Mouse (Mus musculus) cerebellum, adult 2 months (tissue): ENCODE measurements around the gene Traf1. TPM values are rescaled to one million over a fixed set of nuclear protein-coding genes. Genes with fewer than 3 reads are reported as not detected.

Source experiments
- DNase-seq, 2 experiments: peaks; one replicate each; pipeline ENCODE4 v3.0.0; 2021
- H3K27ac ChIP-seq: fragments of 200-500 bp; 2 replicates; pipeline ENCODE4 v1.5.1; 2012; ENCODE audit warnings: low read length, control low read depth, inconsistent platforms; ENCODE audit not compliant: insufficient read depth
- H3K27me3 ChIP-seq: fragments of 200-500 bp; 2 replicates; pipeline ENCODE4 v1.6.1; 2012; ENCODE audit warnings: inconsistent platforms, mild to moderate bottlenecking, low read length, moderate library complexity; ENCODE audit not compliant: control insufficient read depth, insufficient read depth
- H3K4me1 ChIP-seq: fragments of 200-500 bp; 2 replicates; pipeline ENCODE4 v1.6.1; 2011; ENCODE audit warnings: low read length; ENCODE audit not compliant: control insufficient read depth, insufficient read depth
- H3K4me3 ChIP-seq: fragments of 200-500 bp; replicated peaks from 2 replicates; pipeline ENCODE3; 2011; ENCODE audit warnings: mild to moderate bottlenecking, low read depth, low read length, control low read depth; ENCODE audit not compliant: insufficient read depth
- CTCF ChIP-seq: fragments of 200-500 bp; IDR thresholded peaks from 2 replicates; pipeline ENCODE4 v1.5.1; 2011; ENCODE audit warnings: low read depth, mild to moderate bottlenecking, control low read depth, low read length, moderate library complexity, borderline replicate concordance; ENCODE audit not compliant: insufficient read depth
- POLR2A ChIP-seq: fragments of 200-500 bp; IDR thresholded peaks from 2 replicates; pipeline ENCODE4 v1.6.1; 2011; ENCODE audit warnings: low read length, control low read depth, borderline replicate concordance; ENCODE audit not compliant: insufficient read depth
- WGBS: fragments of 180-500 bp; shearing (Covaris S2); methylation state at CpG from one replicate; pipeline ENCODE4 v1.1.7; 2018; 5-methylcytosine and 5-hydroxymethylcytosine counted together
- polyA plus RNA-seq: library from polyadenylated mRNA; depleted of rRNA; stranded (reverse); fragments of >200 nt; gene quantifications from 2 replicates; pipeline ENCODE4 v1.2.3, GENCODE M21; 2012

Gene Traf1
- polyA plus RNA-seq, 1 experiment, result 8.4 TPM

DNA sequence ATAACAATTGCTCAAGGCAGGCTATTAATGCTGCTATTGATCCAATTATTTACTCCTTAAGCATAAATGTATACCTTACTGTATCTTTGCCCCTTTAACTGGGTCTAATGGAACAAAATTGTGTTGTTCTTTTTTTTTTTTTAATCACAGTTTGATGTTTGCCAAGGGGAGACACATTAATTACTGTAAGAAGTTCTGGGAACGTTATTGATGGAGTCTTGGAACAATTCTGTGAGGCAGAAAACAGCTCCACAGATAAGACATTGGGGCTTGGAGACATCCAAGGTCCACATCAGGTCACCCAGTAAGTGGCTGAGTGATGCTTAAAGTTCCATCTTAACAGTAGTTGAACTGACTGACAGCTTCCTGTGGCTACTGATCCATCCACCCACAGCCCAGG, 4.2 kb downstream of the Traf1 start:
- DNase-seq, result no peak
- Histone ChIP-seq H3K4me3 (no peak overlapping the region), H3K4me1 (no peaks in the 10 kb centered on the region), H3K27ac (no peak overlapping the region), H3K27me3 (no peaks in the 10 kb centered on the region)
- no peak for TF ChIP-seq POLR2A
- no peak for TF ChIP-seq CTCF
- WGBS, result 56% methylated on average over 1 of the region's 1 CpGs

DNA sequence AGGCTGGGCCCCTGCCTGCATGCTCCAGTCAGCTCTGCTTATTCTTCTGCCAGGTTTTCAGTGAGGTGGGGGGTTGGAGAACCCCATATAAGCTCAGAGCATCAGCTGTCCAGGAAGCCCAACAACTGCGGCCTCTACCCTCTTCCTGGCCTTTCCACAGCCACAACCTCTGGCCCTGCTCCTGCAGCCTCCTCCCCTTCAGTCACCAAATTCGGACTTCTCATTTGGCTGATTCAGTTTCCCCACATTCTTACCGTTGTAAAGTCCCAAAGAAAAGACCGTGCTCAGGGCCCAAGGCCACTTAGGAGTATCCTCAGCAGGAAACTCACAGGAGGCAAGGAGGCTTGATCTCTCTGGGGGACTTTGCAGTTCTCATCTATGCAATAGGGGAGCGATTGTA, 4.6 kb downstream of the Traf1 start:
- H3K27me3 ChIP-seq, result no peaks in the 10 kb centered on the region
- no peaks in the 10 kb centered on the region for H3K4me1 ChIP-seq
- no peak for DNase-seq
- TF ChIP-seq POLR2A, result no peak
- no peak for TF ChIP-seq CTCF
- H3K4me3 ChIP-seq, result no peak overlapping the region
- 62% methylated on average over 5 of the region's 5 CpGs for WGBS
- H3K27ac ChIP-seq, result no peak overlapping the region

DNA sequence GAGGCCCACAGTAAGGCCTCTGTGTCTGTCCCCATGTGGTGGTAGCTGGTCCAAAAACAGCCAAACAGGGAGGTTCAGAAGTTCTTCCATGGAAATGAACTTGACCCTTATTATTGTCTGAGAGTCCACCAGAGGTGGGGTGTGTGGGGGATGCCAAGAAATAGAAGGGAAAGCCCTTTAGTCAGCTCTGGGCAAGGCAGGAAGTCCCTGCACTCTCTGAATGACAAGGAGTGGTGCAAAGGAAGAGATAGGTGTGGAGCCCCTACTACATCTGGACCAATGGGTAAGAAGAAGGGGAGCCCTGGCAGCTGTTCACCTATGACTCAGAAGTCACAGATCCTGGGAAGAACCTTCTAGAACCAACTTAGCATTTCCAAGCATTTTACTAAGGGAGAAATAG, 7.2 kb downstream of the Traf1 start:
- TF ChIP-seq CTCF (no peak), POLR2A (no peak)
- Histone ChIP-seq H3K27ac (no peak overlapping the region), H3K4me3 (no peak overlapping the region), H3K4me1 (no peaks in the 10 kb centered on the region), H3K27me3 (no peaks in the 10 kb centered on the region)
- no peak for DNase-seq

DNA sequence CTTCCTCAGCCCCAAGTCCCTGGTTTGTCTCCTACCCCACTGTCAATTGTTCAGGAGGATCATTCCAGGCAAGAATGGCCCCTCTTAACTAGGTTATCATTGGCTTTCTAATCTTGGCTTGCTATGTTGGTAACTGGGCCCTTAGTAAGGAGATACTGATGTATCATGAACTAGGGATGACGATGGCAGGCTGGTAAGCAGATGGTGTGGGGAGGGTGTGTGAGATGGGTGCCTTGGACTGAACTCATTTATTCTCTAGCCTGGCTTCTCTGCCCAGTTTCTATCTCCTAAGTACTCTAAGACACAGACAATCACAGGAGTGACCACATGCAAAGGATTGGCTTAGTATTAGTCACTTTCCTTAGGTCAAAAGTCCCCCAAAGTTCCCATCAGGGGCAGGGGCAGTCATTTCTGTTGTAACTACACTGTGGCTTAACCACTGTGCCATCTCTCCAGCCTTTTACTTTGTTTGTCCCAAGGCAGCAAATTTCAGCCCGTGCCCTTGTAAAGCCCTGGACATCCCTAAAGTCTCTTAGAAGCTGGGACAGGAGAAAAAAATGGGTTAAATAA, 7.9 kb downstream of the Traf1 start:
- Histone ChIP-seq H3K27me3 (no peaks in the 10 kb centered on the region), H3K27ac (no peak overlapping the region), H3K4me1 (no peaks in the 10 kb centered on the region), H3K4me3 (no peak overlapping the region)
- no peak for TF ChIP-seq POLR2A
- no peak for TF ChIP-seq CTCF
- DNase-seq, result no peak
- 42% methylated on average over 2 of the region's 2 CpGs for WGBS

DNA sequence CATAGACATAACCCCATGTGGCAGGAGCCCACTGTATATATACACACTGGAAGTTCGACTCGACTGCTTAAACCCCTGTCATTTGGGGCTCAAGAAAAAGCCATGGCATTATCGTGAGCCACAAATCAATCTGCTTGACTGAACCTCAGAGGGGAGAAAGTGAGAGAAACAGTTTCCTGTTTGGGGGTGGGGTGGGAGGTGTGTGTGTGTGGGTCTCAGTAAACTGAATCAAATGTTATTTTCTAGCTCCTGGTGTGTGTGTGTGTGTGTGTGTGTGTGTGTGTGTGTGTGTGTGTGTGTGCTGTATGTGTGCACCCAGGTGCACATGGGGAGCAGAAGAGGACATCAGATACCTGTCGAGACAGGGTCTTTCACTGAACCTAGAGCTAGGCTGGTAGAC, 8.6 kb downstream of the Traf1 start:
- no peaks in the 10 kb centered on the region for H3K27me3 ChIP-seq
- H3K27ac ChIP-seq, result no peak overlapping the region
- 62% methylated on average over 4 of the region's 4 CpGs for WGBS
- H3K4me3 ChIP-seq, result no peak overlapping the region
- no peaks in the 10 kb centered on the region for H3K4me1 ChIP-seq
- TF ChIP-seq POLR2A, result no peak
- TF ChIP-seq CTCF, result no peak
- DNase-seq, result no peak

DNA sequence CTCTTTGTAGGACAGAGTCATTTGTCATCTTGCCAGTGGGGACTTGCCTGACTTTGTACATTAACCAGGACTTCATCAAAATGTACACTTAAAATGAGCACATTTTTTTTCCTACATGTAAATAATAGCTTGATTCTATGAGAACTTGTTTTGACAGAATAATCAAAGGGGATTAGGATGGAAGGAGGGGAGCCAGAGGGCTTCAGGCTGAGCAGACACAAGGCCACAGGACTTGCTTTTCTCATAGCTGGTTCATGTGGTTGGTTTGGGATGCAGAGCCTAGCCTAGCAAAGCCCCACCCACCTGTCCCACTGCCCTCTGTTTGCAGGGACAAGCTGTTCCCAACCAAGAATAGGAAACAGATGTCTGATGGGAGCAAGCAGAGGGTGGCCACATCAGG, 10.1 kb downstream of the Traf1 start:
- TF ChIP-seq CTCF (no peak), POLR2A (no peak)
- Histone ChIP-seq H3K4me3 (no peak overlapping the region), H3K4me1 (no peaks in the 10 kb centered on the region)

DNA sequence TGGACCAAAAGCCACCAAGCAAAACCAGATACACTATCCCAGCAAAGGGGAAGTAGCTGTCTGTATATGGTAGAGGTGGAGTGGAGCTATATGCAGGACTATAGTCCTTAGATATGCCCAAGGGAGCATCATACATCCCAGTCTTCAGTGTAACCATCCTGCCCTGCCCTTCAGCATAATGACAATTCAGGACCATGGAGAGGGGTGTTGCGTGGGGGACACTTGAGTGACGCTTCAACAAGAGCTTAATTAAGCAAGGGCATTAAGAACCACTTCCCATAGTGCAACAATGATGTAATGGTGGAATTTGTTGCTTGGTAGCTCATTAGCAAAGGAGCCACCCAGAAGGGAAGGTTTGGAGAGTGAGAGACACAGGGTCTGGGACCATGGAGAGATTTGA, 12.9 kb downstream of the Traf1 start:
- Histone ChIP-seq H3K4me1 (no peaks in the 10 kb centered on the region), H3K4me3 (no peak overlapping the region), H3K27me3 (no peaks in the 10 kb centered on the region), H3K27ac (no peak overlapping the region)
- no peak for DNase-seq
- no peak for TF ChIP-seq CTCF
- TF ChIP-seq POLR2A, result no peak
- 56% methylated on average over 2 of the region's 2 CpGs for WGBS

More for the DNA sequence above, 10.1 kb downstream of the Traf1 start:
- no peak for DNase-seq
- no peak overlapping the region for H3K27ac ChIP-seq
- no peaks in the 10 kb centered on the region for H3K27me3 ChIP-seq

DNA sequence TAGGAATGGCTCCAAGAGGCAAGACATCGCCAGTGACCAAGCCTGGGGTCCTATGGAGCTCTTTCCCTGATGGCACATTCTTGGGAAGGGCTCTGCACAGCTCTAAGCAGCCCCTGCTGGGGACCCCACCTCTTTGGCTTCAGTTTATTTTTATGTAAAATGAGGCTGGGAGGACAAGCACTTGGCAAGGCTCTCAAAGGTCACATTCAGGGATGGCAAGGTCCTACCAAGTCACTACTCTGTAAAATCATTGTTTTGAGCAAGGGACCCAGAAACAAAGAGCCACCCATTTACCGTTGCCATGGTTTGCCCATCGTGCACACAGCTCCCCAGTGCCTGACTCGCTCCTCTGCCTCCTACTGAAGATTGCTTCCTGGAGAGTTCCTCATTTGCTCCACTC, 15.5 kb downstream of the Traf1 start:
- no peak for DNase-seq
- Histone ChIP-seq H3K27me3 (no peaks in the 10 kb centered on the region), H3K27ac (no peak overlapping the region), H3K4me3 (no peak overlapping the region), H3K4me1 (no peaks in the 10 kb centered on the region)
- no peak for TF ChIP-seq POLR2A
- no peak for TF ChIP-seq CTCF
- WGBS, result 42% methylated on average over 4 of the region's 4 CpGs
